Mouse (Mus musculus) left cerebral cortex, adult 6 months (tissue): ENCODE measurements around the gene Tmem130. TPM values are rescaled to one million over a fixed set of nuclear protein-coding genes. Genes with fewer than 3 reads are reported as not detected.

Source experiments
- long read RNA-seq, 2 experiments: library from polyadenylated mRNA; unstranded; transcript quantifications; one replicate each; pipeline ENCODE4 v2.0.0; 2019 to 2020
- polyA plus RNA-seq: library from polyadenylated mRNA; unstranded; fragments of <200 nt; fragmentation: Nextera tagmentation; gene quantifications from 2 replicates; pipeline ENCODE4 v1.2.3, GENCODE M21; 2021

Tmem130 gene
- 102 TPM in 2 replicates for polyA plus RNA-seq
- long read RNA-seq, experiment 1, transcript Tmem130-201 (8 exons, 2,805 nt), result major isoform, 568 of 673 reads
- long read RNA-seq, experiment 1, partial matches to known transcripts, result 54 of 673 reads
- long read RNA-seq, experiment 1, other reads (novel, unspliced or antisense), result 51 of 673 reads
- long read RNA-seq, experiment 2, transcript Tmem130-201 (8 exons, 2,805 nt), result major isoform, 40 of 124 reads
- long read RNA-seq, experiment 2, partial matches to known transcripts, result 18 of 124 reads
- long read RNA-seq, experiment 2, other reads (novel, unspliced or antisense), result 66 of 124 reads

GRCm38 (mm10) chr5:144761161-144761868, at the start of gene Tmem130:
Gene Tmem130, minus strand, starts transcription at chr5:144761818.

GRCm38 (mm10) chr5:144767106-144767798, 5.6 kb upstream of the Tmem130 start, which contains the start of gene Trrap:
Gene Trrap, plus strand, starts transcription at chr5:144767732.

Other genes with a start within 250 kb of the Tmem130 start
- gene Nptx2, start 215.9 kb downstream of the Tmem130 start, polyA plus RNA-seq, result 5.9 and 14.9 TPM in 2 replicates
- 14.3 and 18.7 TPM in 2 replicates for gene Trrap, start 5.9 kb upstream of the Tmem130 start, polyA plus RNA-seq
- 3.0 TPM in 2 replicates for gene Smurf1, start 204.0 kb upstream of the Tmem130 start, polyA plus RNA-seq